Mouse (Mus musculus) mesoderm, embryonic 11.5 days (tissue): ENCODE data around the gene Camsap3.

Experiments used
- DNase-seq: peaks from one replicate; pipeline ENCODE4 v3.0.0-alpha.2; 2012; ENCODE audit warnings: low read depth, low spot score

Camsap3 gene

DNA sequence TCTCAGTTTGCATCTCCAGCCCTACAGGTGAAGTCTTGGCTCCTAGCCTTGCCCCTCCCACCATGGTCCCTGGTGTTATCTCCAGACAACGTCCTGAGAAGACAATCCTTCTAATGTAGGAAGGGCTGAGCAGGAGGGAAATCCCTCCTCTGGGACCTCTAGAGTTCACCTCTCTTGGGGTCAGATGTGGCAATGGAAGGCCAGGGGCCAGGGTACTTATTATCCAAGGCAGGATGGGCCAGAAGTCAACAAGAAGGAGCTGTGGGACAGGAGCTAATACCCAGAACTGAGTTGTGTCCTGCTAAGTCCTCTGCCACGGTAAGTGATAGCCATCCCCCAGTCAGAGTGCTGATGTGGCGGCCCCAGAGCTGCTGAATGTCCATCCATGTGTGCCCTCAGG lies 68.4 kb downstream of the Camsap3 start, which contains the start of gene Retn:
Retn (plus strand) TSS at position 245 of the 400 bp plus-strand sequence.
- no peak for DNase-seq

DNA sequence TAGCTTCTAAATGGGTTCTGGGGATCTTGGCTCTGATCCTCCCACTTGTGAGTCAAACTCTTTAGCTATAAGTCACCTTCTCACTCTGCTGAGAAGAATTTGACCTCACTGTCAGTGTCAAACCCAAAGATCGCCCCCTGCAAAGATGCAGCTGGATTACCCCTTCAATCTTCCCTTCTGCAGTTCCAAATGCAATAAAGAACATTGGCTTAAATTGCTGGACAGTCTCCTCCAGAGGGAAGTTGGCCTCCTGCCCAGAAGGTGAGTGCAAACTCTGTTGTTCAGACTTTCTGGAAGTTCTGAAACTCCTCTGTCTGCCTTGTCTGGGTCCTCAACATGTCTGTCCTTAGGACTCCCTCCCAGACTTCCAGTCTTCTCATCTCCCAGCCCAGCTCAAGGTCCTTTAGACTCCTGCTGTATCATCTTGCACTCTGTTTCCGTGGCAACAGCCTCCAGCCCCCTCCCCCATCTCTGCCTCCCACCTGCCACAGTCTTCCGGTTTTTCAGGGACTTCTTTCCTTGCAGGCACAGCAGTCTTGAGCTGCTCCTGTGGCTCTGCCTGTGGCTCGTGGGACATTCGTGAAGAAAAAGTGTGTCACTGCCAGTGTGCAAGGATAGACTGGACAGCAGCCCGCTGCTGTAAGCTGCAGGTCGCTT lies 69.8 kb downstream of the Camsap3 start:
- peak; percentile 17 for DNase-seq
